Mouse (Mus musculus): ENCODE results near the gene Usp36.

Gene Usp36

GRCm38 (mm10) chr11:118248150-118249011 is 41.7 kb downstream of the Usp36 start, which contains the start of gene Cyth1:
Gene Cyth1, minus strand, starts transcription at chr11:118248592.
- peak; percentile 100 for DNase-seq (ENCODE audit: low spot score)

- DNase-seq (ENCODE audit: low spot score) = peak; percentile 68
Measured at GRCm38 (mm10) chr11:118247359-118248095, 42.5 kb downstream of the Usp36 start.

GRCm38 (mm10) chr11:118246724-118247123 is 43.3 kb downstream of the Usp36 start:
- no peak for DNase-seq (ENCODE audit: low spot score)

GRCm38 (mm10) chr11:118245130-118245529 is 44.9 kb downstream of the Usp36 start:
- no peak for DNase-seq (ENCODE audit: low spot score)

- no peak for DNase-seq (ENCODE audit: low spot score)
Measured at GRCm38 (mm10) chr11:118243627-118244261, 46.3 kb downstream of the Usp36 start.

- DNase-seq (ENCODE audit: low spot score) = peak; percentile 79
Measured at GRCm38 (mm10) chr11:118242506-118242905, 47.5 kb downstream of the Usp36 start.

- DNase-seq (ENCODE audit: low spot score) = no peak
Measured at GRCm38 (mm10) chr11:118240388-118240787, 49.7 kb downstream of the Usp36 start.

GRCm38 (mm10) chr11:118239281-118240198 is 50.5 kb downstream of the Usp36 start:
- no peak for DNase-seq (ENCODE audit: low spot score)

GRCm38 (mm10) chr11:118236520-118237190 is 53.4 kb downstream of the Usp36 start:
- DNase-seq (ENCODE audit: low spot score) = no peak

- DNase-seq (ENCODE audit: low spot score) = no peak
Measured at GRCm38 (mm10) chr11:118234929-118235328, 55.1 kb downstream of the Usp36 start.

- DNase-seq (ENCODE audit: low spot score) = no peak
Measured at GRCm38 (mm10) chr11:118234500-118234899, 55.5 kb downstream of the Usp36 start.

GRCm38 (mm10) chr11:118233924-118234323 is 56.1 kb downstream of the Usp36 start:
- no peak for DNase-seq (ENCODE audit: low spot score)

GRCm38 (mm10) chr11:118232314-118232831 is 57.7 kb downstream of the Usp36 start:
- peak; percentile 43 for DNase-seq (ENCODE audit: low spot score)

- no peak for DNase-seq (ENCODE audit: low spot score)
Measured at GRCm38 (mm10) chr11:118229941-118230340, 60.1 kb downstream of the Usp36 start.

- DNase-seq (ENCODE audit: low spot score) = no peak
Measured at GRCm38 (mm10) chr11:118227650-118228049, 62.4 kb downstream of the Usp36 start.

- DNase-seq (ENCODE audit: low spot score) = no peak
Measured at GRCm38 (mm10) chr11:118226850-118227249, 63.2 kb downstream of the Usp36 start.

GRCm38 (mm10) chr11:118225862-118226261 is 64.2 kb downstream of the Usp36 start:
- no peak for DNase-seq (ENCODE audit: low spot score)

- no peak for DNase-seq (ENCODE audit: low spot score)
Measured at GRCm38 (mm10) chr11:118225056-118225836, 64.8 kb downstream of the Usp36 start.

GRCm38 (mm10) chr11:118223416-118224067 is 66.5 kb downstream of the Usp36 start:
- no peak for DNase-seq (ENCODE audit: low spot score)

Measured in adipocyte (in vitro differentiated cells).